Mouse (Mus musculus): ENCODE results near the gene Tusc2.

The Tusc2 gene

GRCm38 (mm10) chr9:107563029-107563581 is at the start of gene Tusc2:
Tusc2 (plus strand) TSS chr9:107563255.
- under 1% methylated on average over 46 of the region's 46 CpGs for WGBS

DNA sequence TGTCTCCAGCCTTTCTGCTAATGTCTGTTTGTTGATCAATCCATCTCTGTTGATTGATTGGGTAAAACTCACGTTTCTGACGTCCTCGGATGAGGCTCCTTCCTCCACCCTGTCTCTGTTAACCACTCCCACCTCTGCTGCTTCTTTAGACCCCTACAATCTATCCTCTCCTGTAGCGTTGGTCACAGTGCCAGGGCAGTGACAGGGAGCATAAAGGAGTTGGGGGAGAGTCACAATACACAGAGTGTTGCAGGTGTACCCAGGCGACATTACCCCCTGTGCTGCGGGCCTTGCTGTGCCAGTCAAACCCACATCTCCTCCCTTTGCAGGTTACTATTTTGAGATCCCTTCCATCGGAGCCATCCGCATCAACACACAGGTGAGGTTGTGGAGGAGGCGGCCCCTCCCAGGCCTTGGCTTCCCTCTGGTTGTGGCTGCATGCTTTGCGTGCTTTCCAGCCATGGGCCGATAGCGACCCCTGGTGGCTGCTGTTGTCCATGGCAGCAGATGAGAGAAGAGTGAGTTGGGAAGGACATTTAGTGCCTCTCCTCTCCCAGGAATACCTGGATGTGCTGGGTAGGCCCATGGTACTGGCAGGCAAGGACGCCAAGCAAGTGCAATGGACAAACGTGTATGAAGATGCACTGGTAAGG is 48.6 kb upstream of the Tusc2 start:
- WGBS: 26% methylated on average over 14 of the region's 14 CpGs

- WGBS: 73% methylated on average over 6 of the region's 6 CpGs
These were observed 42.7 kb upstream of the Tusc2 start for GRCm38 (mm10) chr9:107520331-107520730.

DNA sequence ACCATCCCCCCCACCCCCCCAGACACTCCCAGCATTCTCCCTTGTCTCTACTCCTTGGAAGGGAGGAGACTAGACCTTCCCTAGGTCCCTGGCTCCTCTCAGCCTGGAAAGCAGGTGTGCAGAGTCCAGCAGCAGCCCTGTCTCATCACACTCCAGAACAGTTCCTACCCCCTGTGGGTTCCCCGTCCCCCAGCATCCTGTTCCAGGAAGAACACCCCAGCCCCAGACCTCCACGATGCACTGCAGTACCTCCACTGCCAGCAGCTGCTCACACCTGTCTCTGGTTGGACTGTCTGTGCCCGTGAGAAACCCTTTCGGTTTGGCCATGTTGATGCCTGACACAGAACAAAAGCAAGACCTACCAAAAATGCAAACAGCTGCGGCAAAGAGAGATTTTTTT is 41.9 kb upstream of the Tusc2 start:
- WGBS: 55% methylated on average over 5 of the region's 5 CpGs

DNA sequence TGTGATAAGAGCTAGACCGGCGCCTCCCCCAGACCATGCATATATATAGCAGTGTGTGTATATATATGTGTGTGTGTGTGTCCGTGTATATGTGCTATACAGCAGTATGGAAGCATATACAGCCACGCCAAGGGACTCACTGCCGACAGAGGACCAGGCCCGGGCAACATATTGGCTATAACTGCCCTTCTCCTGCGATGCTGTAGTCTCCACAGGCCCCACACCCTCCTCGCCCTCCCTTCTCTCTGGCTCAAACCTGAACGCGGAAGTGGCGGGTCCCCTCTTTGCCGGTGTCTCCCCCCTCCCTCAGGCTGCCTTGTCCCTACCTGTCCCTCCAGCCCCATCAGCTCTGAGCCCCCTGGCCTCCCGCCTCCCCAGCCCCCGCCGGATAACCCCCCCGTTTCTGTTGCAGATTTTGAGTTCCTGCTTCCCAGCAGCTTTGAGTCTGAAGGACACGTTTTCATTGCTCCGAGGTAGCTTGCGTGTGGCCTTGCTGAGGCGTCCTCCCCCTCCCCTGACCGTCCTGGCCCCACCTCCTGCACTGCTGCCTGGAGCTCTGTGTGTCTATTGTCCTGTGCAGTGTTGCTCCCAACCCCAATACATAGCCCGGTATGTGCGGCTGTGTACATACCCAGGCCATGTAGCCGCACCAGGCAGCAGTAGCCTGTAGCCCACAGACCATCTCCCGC is 41.2 kb upstream of the Tusc2 start:
- WGBS: 33% methylated on average over 25 of the region's 25 CpGs

DNA sequence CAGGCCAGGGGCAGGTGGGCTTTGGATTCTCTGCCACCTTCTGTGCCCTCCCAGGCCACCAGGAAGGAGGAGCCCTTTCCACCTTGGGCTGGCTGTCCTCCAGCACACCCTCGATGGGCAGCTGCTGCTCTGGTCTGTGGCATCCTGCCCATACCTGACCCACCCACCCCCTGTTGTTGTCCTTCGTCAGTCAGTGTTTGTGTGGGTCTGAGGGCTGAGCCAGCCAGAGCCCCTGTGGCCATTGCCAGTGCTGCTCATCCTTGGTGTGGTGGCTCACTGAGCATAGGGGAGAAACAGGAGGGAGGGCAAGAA is 40.7 kb upstream of the Tusc2 start:
- 34% methylated on average over 2 of the region's 2 CpGs for WGBS

GRCm38 (mm10) chr9:107526198-107527026 is 36.6 kb upstream of the Tusc2 start:
- WGBS: 9% methylated on average over 44 of the region's 44 CpGs

- under 1% methylated on average over 48 of the region's 48 CpGs for WGBS
These were observed 29.2 kb upstream of the Tusc2 start, which contains the start of gene Tmem115 for GRCm38 (mm10) chr9:107533791-107534407. Tmem115 (plus strand) TSS chr9:107533945.

DNA sequence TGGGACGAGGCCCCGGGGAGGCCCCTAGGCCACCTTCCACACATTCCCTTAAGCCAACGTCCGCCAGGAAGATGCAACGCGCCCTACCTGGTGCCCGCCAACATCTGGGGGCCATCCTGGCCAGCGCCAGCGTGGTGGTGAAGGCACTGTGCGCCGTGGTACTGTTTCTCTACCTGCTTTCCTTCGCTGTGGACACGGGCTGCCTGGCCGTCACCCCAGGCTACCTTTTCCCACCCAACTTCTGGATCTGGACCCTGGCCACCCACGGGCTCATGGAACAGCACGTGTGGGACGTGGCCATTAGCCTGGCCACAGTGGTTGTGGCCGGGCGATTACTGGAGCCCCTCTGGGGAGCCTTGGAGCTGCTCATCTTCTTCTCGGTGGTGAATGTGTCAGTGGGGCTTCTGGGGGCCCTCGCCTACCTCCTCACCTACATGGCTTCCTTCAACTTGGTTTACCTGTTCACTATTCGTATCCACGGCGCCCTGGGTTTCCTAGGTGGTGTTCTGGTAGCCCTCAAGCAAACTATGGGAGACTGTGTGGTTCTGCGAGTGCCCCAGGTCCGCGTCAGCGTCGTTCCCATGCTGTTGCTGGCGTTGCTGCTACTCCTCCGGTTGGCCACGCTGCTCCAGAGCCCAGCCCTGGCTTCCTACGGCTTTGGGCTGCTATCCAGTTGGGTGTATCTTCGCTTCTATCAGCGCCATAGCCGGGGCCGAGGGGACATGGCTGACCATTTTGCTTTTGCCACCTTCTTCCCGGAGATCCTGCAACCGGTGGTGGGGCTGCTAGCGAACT is 28.4 kb upstream of the Tusc2 start:
- WGBS: under 1% methylated on average over 40 of the region's 40 CpGs

GRCm38 (mm10) chr9:107538231-107538630 is 24.8 kb upstream of the Tusc2 start:
- WGBS: 47% methylated on average over 7 of the region's 7 CpGs

- WGBS: 87% methylated on average over 3 of the region's 3 CpGs
These were observed 24.3 kb upstream of the Tusc2 start for GRCm38 (mm10) chr9:107538711-107539110.

GRCm38 (mm10) chr9:107539940-107540339 is 23.1 kb upstream of the Tusc2 start:
- 95% methylated on average over 8 of the region's 8 CpGs for WGBS

GRCm38 (mm10) chr9:107540420-107540819 is 22.6 kb upstream of the Tusc2 start:
- WGBS: 62% methylated on average over 4 of the region's 4 CpGs

DNA sequence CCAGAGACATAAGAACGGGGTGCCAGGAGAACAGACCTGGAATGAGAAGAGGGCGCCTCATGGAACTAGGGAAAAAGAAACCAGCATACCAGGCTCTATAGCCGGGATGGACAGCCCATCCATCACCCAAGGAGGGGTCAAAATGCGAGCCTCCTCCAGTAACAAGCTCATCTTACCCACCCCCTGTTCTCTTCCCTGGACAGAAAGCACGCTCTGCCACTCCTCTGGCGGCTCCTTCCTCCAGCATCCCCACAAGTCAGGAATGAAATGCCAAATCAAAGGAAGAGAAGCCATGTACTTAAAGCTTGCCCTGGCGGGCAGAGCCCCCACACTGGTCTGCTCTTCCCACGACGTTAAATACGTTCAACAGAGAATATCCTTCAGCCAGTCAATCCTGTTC is 22.1 kb upstream of the Tusc2 start:
- 33% methylated on average over 10 of the region's 10 CpGs for WGBS

GRCm38 (mm10) chr9:107541474-107542351 is 21.3 kb upstream of the Tusc2 start, which contains the start of the genes Cyb561d2 and Nprl2:
Cyb561d2 (minus strand) TSS chr9:107542193.
Nprl2 (plus strand) TSS chr9:107542226.
- under 1% methylated on average over 46 of the region's 46 CpGs for WGBS

- WGBS: under 1% methylated on average over 11 of the region's 11 CpGs
These were observed 20.7 kb upstream of the Tusc2 start for GRCm38 (mm10) chr9:107542352-107542686.

GRCm38 (mm10) chr9:107542721-107543120 is 20.3 kb upstream of the Tusc2 start:
- WGBS: 40% methylated on average over 8 of the region's 8 CpGs

- WGBS: 86% methylated on average over 11 of the region's 11 CpGs
These were observed 19.8 kb upstream of the Tusc2 start for GRCm38 (mm10) chr9:107543299-107543698.

DNA sequence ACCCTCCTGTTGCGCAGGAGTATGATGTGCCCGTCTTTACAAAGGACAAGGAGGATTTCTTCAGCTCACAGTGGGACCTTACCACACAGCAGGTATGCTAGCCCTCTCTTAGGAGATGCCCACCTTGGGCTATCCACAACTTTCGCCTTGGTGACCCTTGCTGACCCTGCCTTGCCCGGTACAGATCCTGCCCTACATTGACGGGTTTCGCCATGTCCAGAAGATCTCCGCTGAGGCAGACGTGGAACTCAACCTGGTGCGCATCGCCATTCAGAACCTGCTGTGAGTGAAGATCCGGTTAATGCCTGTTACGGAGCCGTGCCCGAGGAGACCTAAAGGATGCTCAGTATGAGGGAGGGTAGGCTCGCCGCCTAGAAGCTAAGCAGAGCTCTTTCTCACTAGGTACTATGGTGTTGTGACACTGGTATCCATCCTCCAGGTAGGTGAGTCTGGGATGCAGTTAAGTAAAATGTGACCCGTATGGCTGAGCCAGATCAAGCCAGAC is 18.8 kb upstream of the Tusc2 start:
- 97% methylated on average over 17 of the region's 17 CpGs for WGBS

DNA sequence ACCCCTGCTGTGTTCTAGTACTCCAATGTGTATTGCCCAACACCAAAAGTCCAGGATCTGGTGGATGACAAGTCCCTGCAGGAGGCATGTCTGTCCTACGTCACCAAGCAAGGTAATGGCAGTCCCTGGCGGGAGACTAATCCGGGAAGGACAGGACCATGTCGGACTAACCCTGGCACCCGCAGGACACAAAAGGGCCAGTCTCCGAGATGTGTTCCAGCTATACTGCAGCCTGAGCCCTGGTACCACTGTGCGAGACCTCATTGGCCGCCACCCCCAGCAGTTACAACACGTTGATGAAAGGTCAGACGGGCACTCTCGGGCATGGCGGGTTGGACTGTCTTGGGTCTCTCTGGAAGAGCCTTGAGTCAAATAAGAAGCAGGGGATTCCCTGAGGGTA is 18.3 kb upstream of the Tusc2 start:
- WGBS: 94% methylated on average over 12 of the region's 12 CpGs
